Mouse (Mus musculus) thymus, postnatal 25 days (tissue): ENCODE measurements around the gene Ebf1.

Experiments
- DNase-seq: peaks from one replicate; pipeline ENCODE4 v3.0.0; 2022

Gene Ebf1

GRCm38 (mm10) chr11:44861108-44861507 lies 244.0 kb downstream of the Ebf1 start:
- DNase-seq: no peak

GRCm38 (mm10) chr11:44863910-44864309 lies 246.8 kb downstream of the Ebf1 start:
- no peak for DNase-seq

GRCm38 (mm10) chr11:44866476-44867149 lies 249.5 kb downstream of the Ebf1 start:
- DNase-seq: no peak

- no peak for DNase-seq
Measured at GRCm38 (mm10) chr11:44867433-44867832, 250.3 kb downstream of the Ebf1 start.

- DNase-seq: no peak
Measured at GRCm38 (mm10) chr11:44873876-44874275, 256.8 kb downstream of the Ebf1 start.

GRCm38 (mm10) chr11:44875171-44875570 lies 258.1 kb downstream of the Ebf1 start:
- no peak for DNase-seq

GRCm38 (mm10) chr11:44881056-44881683 lies 264.1 kb downstream of the Ebf1 start:
- peak; percentile 17 for DNase-seq

GRCm38 (mm10) chr11:44882476-44882970 lies 265.4 kb downstream of the Ebf1 start:
- DNase-seq: no peak

GRCm38 (mm10) chr11:44884337-44884736 lies 267.2 kb downstream of the Ebf1 start:
- no peak for DNase-seq

GRCm38 (mm10) chr11:44886897-44887296 lies 269.8 kb downstream of the Ebf1 start:
- no peak for DNase-seq

GRCm38 (mm10) chr11:44887691-44888090 lies 270.6 kb downstream of the Ebf1 start:
- DNase-seq: no peak

GRCm38 (mm10) chr11:44888390-44888789 lies 271.3 kb downstream of the Ebf1 start:
- DNase-seq: no peak

- DNase-seq: peak; percentile 83
Measured at GRCm38 (mm10) chr11:44892814-44893521, 275.9 kb downstream of the Ebf1 start.

- DNase-seq: no peak
Measured at GRCm38 (mm10) chr11:44893986-44894385, 276.9 kb downstream of the Ebf1 start.

GRCm38 (mm10) chr11:44894798-44895197 lies 277.7 kb downstream of the Ebf1 start:
- no peak for DNase-seq

- DNase-seq: no peak
Measured at GRCm38 (mm10) chr11:44895893-44896292, 278.8 kb downstream of the Ebf1 start.

- DNase-seq: no peak
Measured at GRCm38 (mm10) chr11:44897140-44897665, 280.1 kb downstream of the Ebf1 start.

- DNase-seq: no peak
Measured at GRCm38 (mm10) chr11:44899554-44899953, 282.4 kb downstream of the Ebf1 start.

GRCm38 (mm10) chr11:44899965-44900364 lies 282.8 kb downstream of the Ebf1 start:
- no peak for DNase-seq

- DNase-seq: no peak
Measured at GRCm38 (mm10) chr11:44900496-44900895, 283.4 kb downstream of the Ebf1 start.

GRCm38 (mm10) chr11:44901715-44902114 lies 284.6 kb downstream of the Ebf1 start:
- no peak for DNase-seq

- DNase-seq: no peak
Measured at GRCm38 (mm10) chr11:44902165-44902564, 285.0 kb downstream of the Ebf1 start.

- DNase-seq: no peak
Measured at GRCm38 (mm10) chr11:44904121-44904520, 287.0 kb downstream of the Ebf1 start.

GRCm38 (mm10) chr11:44906456-44906855 lies 289.3 kb downstream of the Ebf1 start:
- no peak for DNase-seq
